Mouse (Mus musculus) gastrocnemius, postnatal 36 days (tissue): ENCODE results near the gene Wdcp. TPM values are rescaled to one million over a fixed set of nuclear protein-coding genes. Genes with fewer than 3 reads are reported as not detected.
"Not testable (repeated sequence)": the region's sequence is repeated elsewhere in the genome, so short reads cannot be mapped to it uniquely, and the experiment has no call there.

ENCODE experiments used
- DNase-seq, 2 experiments: peaks; one replicate each; pipeline ENCODE4 v3.0.0; 2022
- intact Hi-C: fragments of 180-260 bp; cut with DNase I; formaldehyde crosslinking; loops from one replicate; pipeline ENCODE4 v1.15.1; 2025
- long read RNA-seq, 2 experiments: library from polyadenylated mRNA; stranded (forward); transcript quantifications; one replicate each; pipeline ENCODE4 v2.0.0; 2021
- total RNA-seq, 2 experiments: library from RNA; stranded (reverse); gene quantifications; 2 replicates each; pipeline ENCODE4 v1.2.3; 2021

Wdcp gene
- 1 to 10 TPM; 3.9 to 4.4 TPM for total RNA-seq
- long read RNA-seq, experiment 1, full-length matches to known transcripts = 1 of 2 reads
- long read RNA-seq, experiment 1, partial matches to known transcripts = 0 of 2 reads
- long read RNA-seq, experiment 1, other reads (novel, unspliced or antisense) = 1 of 2 reads
- long read RNA-seq, experiment 2, full-length matches to known transcripts = 4 of 4 reads
- long read RNA-seq, experiment 2, partial matches to known transcripts = 0 of 4 reads
- long read RNA-seq, experiment 2, other reads (novel, unspliced or antisense) = 0 of 4 reads

- intact Hi-C loops = no loop called here
Measured at GRCm38 (mm10) chr12:4842890-4843597, at the start of gene Wdcp. TSS of gene Wdcp (plus strand) at chr12:4843303.

GRCm38 (mm10) chr12:4793718-4794117, 49.4 kb upstream of the Wdcp start:
- intact Hi-C loops = no loop called here
- no peak for DNase-seq

More at GRCm38 (mm10) chr12:4842890-4843597, at the start of gene Wdcp:
- DNase-seq = peak; percentile 80 to 83

- intact Hi-C loops, DNase-seq: not testable (repeated sequence)
Measured at GRCm38 (mm10) chr12:4797471-4797870, 45.6 kb upstream of the Wdcp start.

- intact Hi-C loops = no loop called here
Measured at GRCm38 (mm10) chr12:4811036-4811435, 32.1 kb upstream of the Wdcp start.

GRCm38 (mm10) chr12:4811705-4812104, 31.4 kb upstream of the Wdcp start:
- intact Hi-C loops = no loop called here
- DNase-seq = no peak

More at GRCm38 (mm10) chr12:4811036-4811435, 32.1 kb upstream of the Wdcp start:
- no peak for DNase-seq

- DNase-seq = peak in 1 of 2 experiments; percentile 11
- intact Hi-C loops = no loop called here
Measured at GRCm38 (mm10) chr12:4813636-4814035, 29.5 kb upstream of the Wdcp start.

- no peak for DNase-seq
- intact Hi-C loops = loop anchor here (2.0 kb wide), 1 partner anchor 24 kb away; the partner anchor contains the start of gene Fkbp1b
Measured at GRCm38 (mm10) chr12:4816680-4817360, 26.3 kb upstream of the Wdcp start.

- intact Hi-C loops = loop anchor here (2.0 kb wide), 1 partner anchor 23 kb away; the partner anchor contains the start of gene Fkbp1b
- DNase-seq = peak; percentile 98 to 99
Measured at GRCm38 (mm10) chr12:4817361-4818101, 25.6 kb upstream of the Wdcp start, which contains the start of gene Sf3b6. TSS of gene Sf3b6 (plus strand) at chr12:4817544.

- DNase-seq = no peak
- intact Hi-C loops = no loop called here
Measured at GRCm38 (mm10) chr12:4827256-4827655, 15.8 kb upstream of the Wdcp start.

GRCm38 (mm10) chr12:4836959-4837358, 6.1 kb upstream of the Wdcp start:
- intact Hi-C loops = no loop called here
- no peak for DNase-seq

GRCm38 (mm10) chr12:4840010-4840409, 3.1 kb upstream of the Wdcp start:
- intact Hi-C loops = loop anchor here (2.0 kb wide), 1 partner anchor 23 kb away; the partner anchor contains the start of gene Sf3b6
- DNase-seq = no peak

GRCm38 (mm10) chr12:4840741-4841140, 2.4 kb upstream of the Wdcp start:
- no peak for DNase-seq
- intact Hi-C loops = loop anchor here (2.0 kb wide), 1 partner anchor 24 kb away; the partner anchor contains the start of gene Sf3b6

- DNase-seq = peak; percentile 26 to 32
Measured at GRCm38 (mm10) chr12:4841392-4841887, 1.7 kb upstream of the Wdcp start, which contains the start of gene Fkbp1b. TSS of gene Fkbp1b (minus strand) at chr12:4841591.

GRCm38 (mm10) chr12:4842456-4842855, 647 bp upstream of the Wdcp start:
- intact Hi-C loops = no loop called here
- no peak for DNase-seq

More at GRCm38 (mm10) chr12:4841392-4841887, 1.7 kb upstream of the Wdcp start, which contains the start of gene Fkbp1b:
- intact Hi-C loops = loop anchor here (2.0 kb wide), 1 partner anchor 25 kb away; the partner anchor contains the start of gene Sf3b6

- intact Hi-C loops = no loop called here
- no peak for DNase-seq
Measured at GRCm38 (mm10) chr12:4843741-4844140, 638 bp downstream of the Wdcp start.

- no peak for DNase-seq
- intact Hi-C loops = loop anchor here (5.0 kb wide), 1 partner anchor 61 kb away; the partner anchor contains the start of gene Atad2b
Measured at GRCm38 (mm10) chr12:4856160-4856559, 13.1 kb downstream of the Wdcp start.

- DNase-seq = no peak
- intact Hi-C loops = loop anchor here (5.0 kb wide), 1 partner anchor 60 kb away; the partner anchor contains the start of gene Atad2b
Measured at GRCm38 (mm10) chr12:4856834-4857233, 13.7 kb downstream of the Wdcp start.

- intact Hi-C loops = loop anchor here (5.0 kb wide), 1 partner anchor 58 kb away; the partner anchor contains the start of gene Atad2b
- DNase-seq = no peak
Measured at GRCm38 (mm10) chr12:4859241-4859914, 16.3 kb downstream of the Wdcp start.

- intact Hi-C loops = loop anchor here (10.0 kb wide), 1 partner anchor 112 kb away; no protein-coding TSS in a partner anchor
- DNase-seq = no peak
Measured at GRCm38 (mm10) chr12:4862672-4863071, 19.6 kb downstream of the Wdcp start.
